Mouse (Mus musculus): ENCODE data around the gene D17H6S53E.

GRCm38 (mm10) chr17:35166352-35167035 is 40.3 kb downstream of the D17H6S53E start:
- TF ChIP-seq CTCF (IDR thresholded peaks at IDR 0.05; ENCODE audit: borderline replicate concordance, extremely low read depth, insufficient read depth, insufficient read length) (peak; percentile 54; the same call in 1 of the 2 replicates), POLR2A (IDR thresholded peaks at IDR 0.05; ENCODE audit: borderline replicate concordance, extremely low read depth, insufficient read depth, insufficient read length, poor library complexity, severe bottlenecking) (no peak)
